Mouse (Mus musculus) midbrain, embryonic 12.5 days (tissue): ENCODE measurements around the gene Scnn1b. TPM values are rescaled to one million over a fixed set of nuclear protein-coding genes. Genes with fewer than 3 reads are reported as not detected.
A peak's percentile ranks its signal among the peaks of the same experiment; 100 is the strongest.

ENCODE experiments used
- ATAC-seq: fragments of 200-750 bp; cut with Nextera tagmentation; 2 replicates; pipeline ENCODE4 v1.8.0; 2017; ENCODE audit warnings: low read depth, moderate TSS enrichment, moderate library complexity; ENCODE audit not compliant: low FRiP score
- H3K27ac ChIP-seq: fragments of 300-500 bp; sonication (generic); replicated peaks from 2 replicates; pipeline ENCODE4 v1.5.1; 2016; ENCODE audit warnings: mild to moderate bottlenecking
- H3K27me3 ChIP-seq: fragments of 300-500 bp; sonication (generic); 2 replicates; pipeline ENCODE4 v1.6.1; 2016; ENCODE audit warnings: mild to moderate bottlenecking
- H3K36me3 ChIP-seq: fragments of 300-500 bp; sonication (generic); 2 replicates; pipeline ENCODE4 v1.6.1; 2016
- H3K4me1 ChIP-seq: fragments of 300-500 bp; sonication (generic); 2 replicates; pipeline ENCODE4 v1.6.1; 2016
- H3K4me2 ChIP-seq: fragments of 300-500 bp; sonication (generic); replicated peaks from 2 replicates; pipeline ENCODE4 v1.6.1; 2016; ENCODE audit warnings: mild to moderate bottlenecking, moderate library complexity
- H3K4me3 ChIP-seq: fragments of 300-500 bp; sonication (generic); 2 replicates; pipeline ENCODE4 v1.5.1; 2016; ENCODE audit warnings: mild to moderate bottlenecking
- H3K9ac ChIP-seq: fragments of 300-500 bp; sonication (generic); replicated peaks from 2 replicates; pipeline ENCODE4 v1.6.1; 2016; ENCODE audit warnings: mild to moderate bottlenecking, moderate library complexity
- H3K9me3 ChIP-seq: fragments of 300-500 bp; sonication (generic); 2 replicates; pipeline ENCODE4 v1.6.1; 2016; ENCODE audit warnings: mild to moderate bottlenecking
- WGBS: fragments of 180-500 bp; shearing (Covaris S2); methylation state at CpG from one replicate; pipeline ENCODE4 v1.1.7; 2016; 5-methylcytosine and 5-hydroxymethylcytosine counted together
- polyA plus RNA-seq: library from polyadenylated mRNA; unstranded; fragments of >200 nt; fragmentation: Nextera tagmentation; extraction: Ambion mirVana; gene quantifications from 2 replicates; pipeline ENCODE4 v1.2.1, GENCODE M21; 2016

The Scnn1b gene
- not detected in 2 replicates for polyA plus RNA-seq

GRCm38 (mm10) chr7:121864858-121865585 lies at the start of gene Scnn1b:
Gene Scnn1b, plus strand, starts transcription at chr7:121865038.
- Histone ChIP-seq H3K4me2 (peak within 1 kb of the TSS; percentile 59), H3K27ac (no peak within 1 kb of the TSS), H3K9me3 (no peaks in the 10 kb centered on the region), H3K4me1 (peaks cover 10% of the 10 kb centered on the region), H3K36me3 (no peaks in the 10 kb centered on the region), H3K9ac (no peak within 1 kb of the TSS; the same call in 1 of the 2 replicates), H3K4me3 (peak within 1 kb of the TSS; percentile 33), H3K27me3 (peaks cover 38% of the 10 kb centered on the region)
- WGBS: 3% methylated on average over 38 of the region's 42 CpGs
- ATAC-seq: no peak

- Histone ChIP-seq H3K36me3 (no peaks in the 10 kb centered on the region), H3K9me3 (no peaks in the 10 kb centered on the region), H3K4me2 (no peak overlapping the region), H3K4me1 (no peaks in the 10 kb centered on the region), H3K27ac (no peak overlapping the region), H3K4me3 (no peak overlapping the region), H3K27me3 (no peaks in the 10 kb centered on the region), H3K9ac (no peak overlapping the region)
- 91% methylated on average over 6 of the region's 6 CpGs for WGBS
- no peak for ATAC-seq
Observed at GRCm38 (mm10) chr7:121821632-121822031, 43.2 kb upstream of the Scnn1b start.

DNA sequence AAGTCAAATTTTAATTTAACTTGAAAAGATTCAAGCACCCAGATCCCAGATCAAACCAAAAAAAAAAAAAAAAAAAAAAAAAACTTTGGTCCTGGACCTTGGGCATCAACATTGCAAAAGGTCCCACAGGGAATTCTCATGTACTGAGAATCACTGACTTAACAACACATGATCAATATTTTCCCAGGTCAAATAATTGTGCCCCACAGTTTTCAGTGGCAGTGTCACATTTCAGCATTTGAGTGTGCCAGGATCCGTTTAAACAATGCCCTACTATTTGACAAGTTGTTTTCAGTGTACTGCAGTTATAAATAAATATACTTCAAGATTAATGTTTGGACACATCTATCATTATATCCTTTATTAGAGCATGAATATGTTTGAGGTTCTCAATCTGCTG lies 36.4 kb upstream of the Scnn1b start:
- H3K27ac ChIP-seq: no peak overlapping the region
- H3K4me1 ChIP-seq: no peaks in the 10 kb centered on the region
- no peak for ATAC-seq
- no peaks in the 10 kb centered on the region for H3K9me3 ChIP-seq
- no peak overlapping the region for H3K4me2 ChIP-seq
- H3K36me3 ChIP-seq: no peaks in the 10 kb centered on the region
- H3K27me3 ChIP-seq: no peaks in the 10 kb centered on the region
- H3K4me3 ChIP-seq: no peak overlapping the region
- WGBS: 82% methylated on average over 1 of the region's 1 CpGs
- no peak overlapping the region for H3K9ac ChIP-seq

- Histone ChIP-seq H3K4me2 (no peak overlapping the region), H3K9ac (no peak overlapping the region), H3K9me3 (no peaks in the 10 kb centered on the region), H3K4me3 (no peak overlapping the region), H3K36me3 (no peaks in the 10 kb centered on the region), H3K4me1 (no peaks in the 10 kb centered on the region), H3K27ac (no peak overlapping the region), H3K27me3 (no peaks in the 10 kb centered on the region)
- WGBS: 85% methylated on average over 7 of the region's 7 CpGs
- ATAC-seq: no peak
Observed at GRCm38 (mm10) chr7:121835392-121835791, 29.4 kb upstream of the Scnn1b start.

DNA sequence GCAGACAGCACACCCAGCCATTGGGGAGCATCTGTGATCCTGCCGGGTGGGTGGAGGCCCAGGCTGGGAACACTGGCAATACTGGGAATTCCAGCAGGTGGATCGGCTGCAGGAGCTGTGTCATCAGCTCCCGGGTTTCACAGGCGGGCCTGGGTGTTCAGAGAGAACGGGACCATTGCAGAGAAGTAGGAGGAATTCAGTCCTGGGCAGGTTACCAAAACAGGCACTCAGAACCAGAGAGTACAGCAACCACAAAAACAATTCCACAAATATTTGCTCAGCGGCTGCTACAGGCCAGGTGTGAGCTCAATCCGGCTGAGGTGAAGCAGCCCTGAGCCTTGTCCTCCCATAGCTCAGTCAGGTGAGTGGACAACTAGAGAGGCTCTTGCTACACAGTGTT lies 28.0 kb upstream of the Scnn1b start:
- no peak for ATAC-seq
- Histone ChIP-seq H3K27me3 (no peaks in the 10 kb centered on the region), H3K4me1 (no peaks in the 10 kb centered on the region), H3K36me3 (no peaks in the 10 kb centered on the region), H3K27ac (no peak overlapping the region), H3K4me3 (no peak overlapping the region), H3K9ac (no peak overlapping the region), H3K9me3 (no peaks in the 10 kb centered on the region), H3K4me2 (no peak overlapping the region)
- 89% methylated on average over 7 of the region's 7 CpGs for WGBS

DNA sequence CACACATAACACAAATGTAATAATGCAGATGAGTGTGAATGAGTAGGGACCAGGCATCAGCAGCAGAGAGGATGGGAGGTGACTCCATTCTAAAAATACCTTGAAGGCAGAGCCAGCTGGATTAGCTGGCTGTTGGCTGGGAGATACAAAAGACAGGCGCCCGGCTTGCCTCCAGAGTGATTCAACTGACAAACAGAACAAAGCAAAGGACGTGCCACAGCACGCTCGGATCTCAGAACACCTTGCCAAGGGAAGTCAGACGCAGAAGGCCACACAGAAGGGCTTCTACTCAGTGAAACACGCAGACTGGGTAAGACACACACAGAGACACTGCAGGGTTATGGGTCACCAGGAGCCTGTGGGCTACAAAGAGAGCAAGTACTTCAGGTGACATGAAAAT lies 24.0 kb upstream of the Scnn1b start:
- H3K4me1 ChIP-seq: no peaks in the 10 kb centered on the region
- H3K36me3 ChIP-seq: no peaks in the 10 kb centered on the region
- no peak for ATAC-seq
- H3K4me3 ChIP-seq: no peak overlapping the region
- no peaks in the 10 kb centered on the region for H3K27me3 ChIP-seq
- H3K27ac ChIP-seq: no peak overlapping the region
- 70% methylated on average over 7 of the region's 7 CpGs for WGBS
- H3K9me3 ChIP-seq: no peaks in the 10 kb centered on the region
- H3K4me2 ChIP-seq: no peak overlapping the region
- H3K9ac ChIP-seq: no peak overlapping the region

GRCm38 (mm10) chr7:121842234-121842633 lies 22.6 kb upstream of the Scnn1b start:
- Histone ChIP-seq H3K36me3 (no peaks in the 10 kb centered on the region), H3K4me1 (no peaks in the 10 kb centered on the region), H3K4me2 (no peak overlapping the region), H3K9ac (no peak overlapping the region), H3K27me3 (no peaks in the 10 kb centered on the region), H3K27ac (no peak overlapping the region), H3K9me3 (no peaks in the 10 kb centered on the region), H3K4me3 (no peak overlapping the region)
- ATAC-seq: no peak
- WGBS: 81% methylated on average over 6 of the region's 6 CpGs

DNA sequence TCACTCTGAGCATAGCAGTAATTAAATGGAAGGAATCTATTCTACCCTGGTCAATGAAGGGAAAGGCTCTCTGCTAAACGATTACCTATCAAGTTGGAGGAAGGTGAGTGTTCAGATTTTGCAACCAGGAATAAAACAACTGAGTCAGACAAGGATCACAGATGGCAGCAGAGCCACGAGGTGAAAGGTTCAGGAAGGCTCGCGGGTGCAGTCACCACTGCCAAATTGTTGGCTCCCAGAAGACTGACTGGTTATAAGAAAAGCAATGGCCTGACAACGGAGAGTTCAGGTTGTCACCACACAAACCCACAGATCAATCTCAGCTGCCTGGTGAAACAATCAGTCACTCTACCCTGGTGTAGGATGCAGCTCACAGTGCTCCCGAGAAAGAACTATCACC lies 18.9 kb upstream of the Scnn1b start:
- WGBS: 86% methylated on average over 6 of the region's 6 CpGs
- no peaks in the 10 kb centered on the region for H3K36me3 ChIP-seq
- no peak overlapping the region for H3K4me2 ChIP-seq
- no peak for ATAC-seq
- no peaks in the 10 kb centered on the region for H3K27me3 ChIP-seq
- no peaks in the 10 kb centered on the region for H3K9me3 ChIP-seq
- H3K9ac ChIP-seq: no peak overlapping the region
- no peaks in the 10 kb centered on the region for H3K4me1 ChIP-seq
- no peak overlapping the region for H3K27ac ChIP-seq
- no peak overlapping the region for H3K4me3 ChIP-seq

DNA sequence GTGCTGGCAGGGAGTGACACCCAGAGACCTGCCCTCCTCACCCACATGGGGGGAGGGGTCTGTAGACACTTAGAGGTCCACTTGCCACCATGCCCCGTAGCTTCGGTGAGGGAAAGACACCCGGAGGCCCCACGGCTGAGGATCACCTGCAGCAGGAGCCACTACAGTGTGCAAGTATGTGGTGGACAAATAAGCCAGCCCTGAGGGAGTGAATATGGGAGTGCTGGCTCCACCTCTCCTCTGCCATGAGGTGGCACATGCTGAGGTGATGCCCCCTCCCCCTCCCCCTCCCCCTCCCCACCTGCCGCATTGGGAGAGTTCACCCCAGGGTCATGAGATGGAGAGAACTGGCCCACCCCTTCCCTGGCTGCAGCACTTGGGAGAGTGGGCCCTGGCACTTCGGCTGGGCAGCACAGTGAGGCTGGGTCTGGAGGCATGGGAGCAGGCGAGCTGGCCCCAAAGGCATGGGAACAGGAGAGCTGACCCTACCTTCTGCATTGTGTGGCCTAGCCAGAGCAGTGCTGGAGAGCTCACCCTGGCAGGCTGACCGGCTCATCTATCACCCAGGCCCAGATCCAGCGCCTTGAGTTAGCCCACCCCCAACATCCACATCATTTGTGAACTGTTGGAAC lies 16.2 kb upstream of the Scnn1b start:
- no peaks in the 10 kb centered on the region for H3K27me3 ChIP-seq
- no peaks in the 10 kb centered on the region for H3K36me3 ChIP-seq
- no peaks in the 10 kb centered on the region for H3K9me3 ChIP-seq
- no peak for ATAC-seq
- no peak overlapping the region for H3K9ac ChIP-seq
- 79% methylated on average over 9 of the region's 9 CpGs for WGBS
- no peak overlapping the region for H3K4me2 ChIP-seq
- no peak overlapping the region for H3K27ac ChIP-seq
- H3K4me1 ChIP-seq: no peaks in the 10 kb centered on the region
- no peak overlapping the region for H3K4me3 ChIP-seq

DNA sequence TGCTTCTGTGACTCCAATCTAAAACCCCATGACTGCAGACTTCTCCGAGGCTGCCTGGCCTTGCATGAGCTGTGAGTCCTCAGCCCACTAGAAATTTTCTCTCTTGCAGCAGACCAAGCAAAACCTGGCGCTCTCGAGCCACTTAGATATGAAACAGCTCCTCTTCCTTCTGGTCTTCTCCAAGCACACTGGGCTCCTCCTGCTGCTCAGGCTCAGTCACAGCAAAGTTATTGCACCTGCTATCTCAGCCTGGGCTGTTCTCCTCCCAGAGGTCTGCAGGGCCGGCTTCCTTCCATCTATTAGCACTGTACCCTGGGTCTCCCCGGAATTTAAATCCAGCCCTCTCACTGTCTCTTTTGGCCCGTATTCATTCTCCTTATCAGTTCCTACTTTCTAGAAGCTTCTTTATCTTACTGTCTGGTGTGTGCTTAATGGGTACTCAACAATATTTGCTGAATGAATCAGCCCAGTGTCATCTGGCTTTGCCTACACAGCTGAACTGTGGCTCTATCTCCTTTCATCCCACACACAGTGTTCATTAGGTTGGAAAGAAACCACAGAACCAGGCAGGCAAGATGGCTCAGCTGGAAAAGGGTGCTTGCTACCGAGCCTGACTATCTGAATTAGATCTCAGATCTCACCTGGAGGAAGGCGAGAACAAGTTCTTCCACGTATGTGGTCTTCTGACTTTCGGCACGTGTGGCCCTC lies 7.5 kb upstream of the Scnn1b start:
- Histone ChIP-seq H3K36me3 (no peaks in the 10 kb centered on the region), H3K4me2 (no peak overlapping the region), H3K9me3 (no peaks in the 10 kb centered on the region), H3K27ac (no peak overlapping the region), H3K4me3 (no peak overlapping the region), H3K4me1 (no peaks in the 10 kb centered on the region), H3K9ac (no peak overlapping the region), H3K27me3 (peaks cover 1% of the 10 kb centered on the region; the same call in 1 of the 2 replicates)
- WGBS: 87% methylated on average over 11 of the region's 11 CpGs
- ATAC-seq: no peak

GRCm38 (mm10) chr7:121858939-121859338 lies 5.9 kb upstream of the Scnn1b start:
- Histone ChIP-seq H3K27me3 (peaks cover 10% of the 10 kb centered on the region), H3K9ac (no peak overlapping the region), H3K9me3 (no peaks in the 10 kb centered on the region), H3K4me2 (no peak overlapping the region), H3K36me3 (no peaks in the 10 kb centered on the region), H3K4me3 (no peak overlapping the region), H3K4me1 (no peaks in the 10 kb centered on the region), H3K27ac (no peak overlapping the region)
- no peak for ATAC-seq
- 83% methylated on average over 8 of the region's 8 CpGs for WGBS

DNA sequence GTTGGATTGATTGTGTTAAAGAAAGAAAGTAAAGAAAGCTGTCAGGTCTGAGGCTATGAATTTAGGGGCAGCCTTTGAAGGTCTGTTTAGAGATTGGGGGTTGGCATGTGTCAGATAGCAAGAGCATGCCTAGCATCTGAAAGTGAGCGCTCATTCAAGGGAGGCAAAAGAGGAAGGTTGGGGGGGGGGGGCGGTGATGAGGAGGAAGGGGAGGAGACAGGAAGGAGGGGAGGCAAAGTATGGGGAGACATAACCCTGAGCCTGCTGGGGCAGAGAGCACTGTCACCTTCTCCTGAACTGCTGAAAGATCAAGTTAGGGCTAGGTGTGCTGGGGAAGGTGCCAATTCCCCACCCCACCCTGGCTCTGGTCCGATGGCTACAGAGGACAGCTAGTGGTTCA lies 6.8 kb downstream of the Scnn1b start:
- H3K9me3 ChIP-seq: no peaks in the 10 kb centered on the region
- no peak for ATAC-seq
- H3K9ac ChIP-seq: no peak overlapping the region
- H3K4me2 ChIP-seq: no peak overlapping the region
- no peaks in the 10 kb centered on the region for H3K4me1 ChIP-seq
- H3K4me3 ChIP-seq: no peak overlapping the region
- peaks cover under 1% of the 10 kb centered on the region for H3K27me3 ChIP-seq
- H3K36me3 ChIP-seq: no peaks in the 10 kb centered on the region
- H3K27ac ChIP-seq: no peak overlapping the region
- 84% methylated on average over 3 of the region's 3 CpGs for WGBS
